In genomic region chr6:39003126-39003525, GRCm38 (mm10) we compare ENCODE assay signal across 19 mouse cellular contexts.
DNase-seq lines count a peak whose midpoint lies in the region; ATAC-seq lines count a peak whose summit lies in the region.
"Had no signal": no experiment of that assay in that cellular context is flagged by ENCODE, and none has a peak within 500 bp of the region (broad histone marks: within the 10 kb centered on the region; RNA-seq: fewer than 3 reads in every experiment).

No protein-coding gene starts in this region.

- H3K4me3 ChIP-seq in midbrain, embryonic 11.5 days (ENCODE audit: low read depth, low read length): no peak overlapping the region
- H3K4me3 ChIP-seq in midbrain, embryonic 14.5 days (replicated peaks; ENCODE audit: low read depth, low read length): no peak overlapping the region
- H3K4me3 ChIP-seq: embryonic facial prominence, embryonic 13.5 days; forebrain, embryonic 12.5 days; heart, embryonic 12.5 days; hindbrain, embryonic 10.5 days had no signal

- DNase-seq in kidney, adult 9 months: peak; percentile 38
- no peak for DNase-seq in kidney, adult 18-20 months
- DNase-seq in midbrain, embryonic 11.5 days (ENCODE audit: low spot score, missing footprints): peak; percentile 17
- DNase-seq in midbrain, embryonic 14.5 days: no peak
- DNase-seq in kidney, postnatal 36 days: peak; percentile 37 to 62
- no peak for DNase-seq in urinary bladder, postnatal 4 days (ENCODE audit: low spot score in 2 of 2)
- no peak for DNase-seq in cerebellum, adult 8-10 months
- DNase-seq: adrenal gland, adult 2 months; adrenal gland, postnatal 25 days; cerebellum, adult 11 months; cerebellum, adult 9-10 months; cerebellum, postnatal 36 days; gastrocnemius, postnatal 14 days had no signal

- H3K27me3 ChIP-seq in midbrain, embryonic 11.5 days (ENCODE audit: control insufficient read depth, insufficient read depth, low read length): no peaks in the 10 kb centered on the region
- H3K27me3 ChIP-seq in midbrain, embryonic 14.5 days (ENCODE audit: control insufficient read depth, insufficient read depth, low read length): no peaks in the 10 kb centered on the region
- H3K27me3 ChIP-seq: embryonic facial prominence, embryonic 13.5 days; forebrain, embryonic 12.5 days; heart, embryonic 12.5 days had no signal

- WGBS in midbrain, embryonic 11.5 days: 85% methylated on average over 7 of the region's 7 CpGs
- WGBS in midbrain, embryonic 14.5 days: 84% methylated on average over 7 of the region's 7 CpGs

- no peak for ATAC-seq in midbrain, embryonic 11.5 days (ENCODE audit: low FRiP score)
- ATAC-seq in midbrain, embryonic 14.5 days (ENCODE audit: low FRiP score, low TSS enrichment): no peak
- ATAC-seq: forebrain, embryonic 16.5 days had no signal

- H3K9ac ChIP-seq in midbrain, embryonic 11.5 days (ENCODE audit: low read length): no peak overlapping the region
- H3K9ac ChIP-seq in midbrain, embryonic 14.5 days (replicated peaks; ENCODE audit: low read length): no peak overlapping the region
- H3K9ac ChIP-seq: embryonic facial prominence, embryonic 13.5 days; forebrain, embryonic 12.5 days; heart, embryonic 12.5 days; hindbrain, embryonic 14.5 days had no signal

- no peaks in the 10 kb centered on the region for H3K36me3 ChIP-seq in midbrain, embryonic 11.5 days (ENCODE audit: control insufficient read depth, insufficient read depth, low read length)
- H3K36me3 ChIP-seq in midbrain, embryonic 14.5 days (ENCODE audit: control insufficient read depth, insufficient read depth, low read length): no peaks in the 10 kb centered on the region
- H3K36me3 ChIP-seq: embryonic facial prominence, embryonic 13.5 days; forebrain, embryonic 12.5 days; heart, embryonic 12.5 days; hindbrain, embryonic 10.5 days had no signal

- no peak overlapping the region for H3K4me2 ChIP-seq in midbrain, embryonic 11.5 days
- H3K4me2 ChIP-seq in midbrain, embryonic 14.5 days (ENCODE audit: low read length): no peak overlapping the region
- H3K4me2 ChIP-seq: embryonic facial prominence, embryonic 13.5 days; forebrain, embryonic 12.5 days; heart, embryonic 12.5 days; hindbrain, embryonic 14.5 days had no signal

- H3K4me1 ChIP-seq in midbrain, embryonic 11.5 days (ENCODE audit: control insufficient read depth, insufficient read depth, low read length): peaks cover 3% of the 10 kb centered on the region; the same call in 1 of the 2 replicates
- H3K4me1 ChIP-seq in midbrain, embryonic 14.5 days (ENCODE audit: control insufficient read depth, insufficient read depth, low read length): peaks cover 6% of the 10 kb centered on the region
- H3K4me1 ChIP-seq: embryonic facial prominence, embryonic 13.5 days had no signal

- H3K27ac ChIP-seq in midbrain, embryonic 11.5 days (ENCODE audit: low read depth, low read length): no peak overlapping the region
- no peak overlapping the region for H3K27ac ChIP-seq in midbrain, embryonic 14.5 days (replicated peaks; ENCODE audit: low read depth, low read length)
- H3K27ac ChIP-seq: embryonic facial prominence, embryonic 13.5 days; forebrain, embryonic 12.5 days; hindbrain, embryonic 10.5 days; hindbrain, embryonic 14.5 days had no signal

- H3K9me3 ChIP-seq in midbrain, embryonic 11.5 days (ENCODE audit: control insufficient read depth, low read length): no peaks in the 10 kb centered on the region
- no peaks in the 10 kb centered on the region for H3K9me3 ChIP-seq in midbrain, embryonic 14.5 days (ENCODE audit: control insufficient read depth, low read length)
- H3K9me3 ChIP-seq: embryonic facial prominence, embryonic 13.5 days; forebrain, embryonic 12.5 days; heart, embryonic 12.5 days; hindbrain, embryonic 10.5 days had no signal

Comparison
In these comparisons a context has a peak if more than half of its experiments do, and no peak if none do; other contexts are left out.
1. DNase-seq: peak in kidney, adult 9 months (single experiment), midbrain, embryonic 11.5 days (single experiment) and kidney, postnatal 36 days (2 of 2); none in kidney, adult 18-20 months (single experiment), midbrain, embryonic 14.5 days (single experiment), urinary bladder, postnatal 4 days (0 of 2) and cerebellum, adult 8-10 months (single experiment).